Mouse (Mus musculus): ENCODE data around the gene Gm960.

The Gm960 gene

DNA sequence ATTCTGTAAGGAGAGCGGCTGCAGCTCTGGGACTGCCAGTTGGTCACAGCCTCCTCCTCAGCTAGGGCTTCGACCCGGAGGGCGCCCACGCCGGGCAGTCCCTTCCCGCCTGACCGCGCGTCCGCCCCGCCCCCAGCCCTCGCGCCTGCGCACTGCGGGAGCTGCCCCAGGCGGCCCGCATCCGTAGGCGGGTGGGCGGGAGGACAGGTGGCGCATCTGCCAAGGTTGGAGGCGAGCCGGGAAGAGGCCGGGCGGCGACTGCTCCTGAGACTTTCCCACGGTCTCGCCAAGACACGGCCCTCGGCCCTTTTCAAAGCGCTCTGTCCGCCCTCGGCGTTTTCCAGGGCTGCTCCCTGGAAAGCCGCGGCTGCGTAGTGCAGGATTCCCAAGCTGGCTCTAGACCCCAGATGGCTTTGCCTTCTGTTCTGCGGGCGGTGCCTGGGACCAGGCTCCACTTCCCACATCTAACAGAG lies at the start of gene Gm960:
Gm960 (minus strand) TSS at position 464 of the 473 bp plus-strand sequence.
- peak; percentile 77 to 91 for DNase-seq (ENCODE audit: inconsistent age in 2 of 2, low spot score in 1 of 2)

DNA sequence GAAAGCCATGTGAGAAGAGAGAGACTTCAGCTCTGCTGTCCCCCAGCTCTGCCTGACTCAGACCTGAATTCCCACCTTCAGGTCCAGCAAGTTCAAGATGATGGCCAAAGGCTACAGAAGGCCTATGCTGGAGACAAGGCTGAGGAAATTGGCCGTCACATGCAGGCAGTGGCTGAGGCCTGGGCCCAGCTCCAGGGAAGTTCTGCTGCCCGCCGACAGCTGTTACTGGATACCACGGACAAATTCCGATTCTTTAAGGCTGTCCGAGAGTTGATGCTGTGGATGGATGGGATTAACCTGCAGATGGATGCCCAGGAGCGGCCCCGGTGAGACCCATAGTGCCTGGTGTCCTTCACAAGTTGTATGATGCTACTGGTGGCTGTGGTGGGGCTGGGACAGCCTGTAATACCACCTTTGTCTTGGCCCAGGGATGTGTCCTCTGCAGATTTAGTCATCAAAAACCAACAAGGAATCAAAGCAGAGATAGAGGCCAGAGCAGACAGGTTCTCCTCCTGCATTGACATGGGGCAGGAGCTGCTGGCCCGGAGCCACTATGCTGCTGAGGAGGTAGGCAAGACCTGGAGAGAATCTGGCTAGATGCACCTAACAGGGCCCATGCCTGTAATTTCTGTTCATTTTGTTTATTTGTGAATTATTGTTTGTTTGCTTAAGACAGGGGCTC lies 49.3 kb upstream of the Gm960 start:
- DNase-seq (ENCODE audit: inconsistent age in 2 of 2, low spot score in 1 of 2) = no peak

GRCm38 (mm10) chr19:4746611-4747010 lies 48.1 kb upstream of the Gm960 start:
- peak; percentile 72 to 87 for DNase-seq (ENCODE audit: inconsistent age in 2 of 2, low spot score in 1 of 2)

DNA sequence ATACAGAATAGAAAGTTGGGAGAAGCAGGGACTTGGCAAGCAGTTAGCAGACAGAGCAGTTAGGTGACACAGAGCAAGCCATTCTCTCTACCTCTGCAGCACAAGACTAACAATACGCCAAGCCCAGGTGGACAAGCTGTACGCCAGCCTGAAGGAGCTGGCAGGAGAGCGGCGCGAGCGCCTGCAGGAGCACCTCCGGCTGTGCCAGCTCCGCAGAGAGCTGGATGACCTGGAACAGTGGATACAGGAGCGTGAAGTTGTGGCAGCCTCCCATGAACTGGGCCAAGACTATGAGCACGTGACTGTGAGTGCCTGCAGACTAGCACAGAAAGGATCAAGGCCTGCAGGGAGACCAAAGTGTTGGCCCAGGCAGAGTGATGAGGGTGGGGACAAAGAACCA lies 47.2 kb upstream of the Gm960 start:
- DNase-seq (ENCODE audit: inconsistent age in 2 of 2, low spot score in 1 of 2) = peak in 1 of 2 experiments; percentile 52

- peak; percentile 65 to 86 for DNase-seq (ENCODE audit: inconsistent age in 2 of 2, low spot score in 1 of 2)
These were observed 46.6 kb upstream of the Gm960 start for GRCm38 (mm10) chr19:4745057-4745456.

- DNase-seq (ENCODE audit: inconsistent age in 2 of 2, low spot score in 1 of 2) = no peak
These were observed 45.6 kb upstream of the Gm960 start for GRCm38 (mm10) chr19:4744026-4744425.

GRCm38 (mm10) chr19:4743524-4743923 lies 45.1 kb upstream of the Gm960 start:
- DNase-seq (ENCODE audit: inconsistent age in 2 of 2, low spot score in 1 of 2) = peak in 1 of 2 experiments; percentile 52

DNA sequence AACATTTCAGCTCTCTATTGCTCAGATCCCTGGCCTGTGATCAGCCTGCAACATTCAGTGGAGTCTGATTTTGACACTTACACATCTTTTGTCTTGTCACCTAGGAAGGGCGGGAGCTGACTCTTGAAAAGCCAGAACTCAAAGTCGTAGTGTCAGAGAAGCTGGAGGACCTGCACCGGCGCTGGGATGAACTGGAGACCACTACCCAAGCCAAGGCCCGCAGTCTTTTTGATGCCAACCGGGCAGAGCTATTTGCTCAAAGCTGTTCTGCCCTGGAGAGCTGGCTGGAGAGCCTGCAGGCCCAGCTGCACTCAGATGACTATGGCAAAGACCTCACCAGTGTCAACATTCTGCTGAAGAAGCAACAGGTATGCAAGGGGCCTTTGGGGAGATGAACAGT lies 43.8 kb upstream of the Gm960 start:
- DNase-seq (ENCODE audit: inconsistent age in 2 of 2, low spot score in 1 of 2) = no peak

DNA sequence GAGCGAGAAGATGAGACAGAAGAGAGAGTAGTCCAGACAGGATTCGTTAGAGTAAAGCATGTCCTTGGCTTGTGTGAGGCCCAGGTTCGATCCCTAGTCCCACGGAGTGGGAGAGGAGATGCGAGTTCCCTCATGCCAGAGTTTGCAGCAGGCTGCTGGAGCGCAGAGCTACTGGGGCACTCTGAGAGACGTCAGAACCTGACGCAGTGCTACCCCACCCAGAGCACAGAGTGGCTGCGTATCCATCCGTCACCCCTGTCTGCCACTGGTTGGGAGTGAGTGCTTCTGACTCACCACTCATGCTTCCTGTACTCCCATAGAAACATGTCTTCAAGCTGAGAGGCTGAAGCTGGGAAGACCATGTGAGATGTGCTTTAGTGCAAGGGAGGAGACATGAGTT lies 43.0 kb upstream of the Gm960 start:
- DNase-seq (ENCODE audit: inconsistent age in 2 of 2, low spot score in 1 of 2) = peak; percentile 45 to 51

DNA sequence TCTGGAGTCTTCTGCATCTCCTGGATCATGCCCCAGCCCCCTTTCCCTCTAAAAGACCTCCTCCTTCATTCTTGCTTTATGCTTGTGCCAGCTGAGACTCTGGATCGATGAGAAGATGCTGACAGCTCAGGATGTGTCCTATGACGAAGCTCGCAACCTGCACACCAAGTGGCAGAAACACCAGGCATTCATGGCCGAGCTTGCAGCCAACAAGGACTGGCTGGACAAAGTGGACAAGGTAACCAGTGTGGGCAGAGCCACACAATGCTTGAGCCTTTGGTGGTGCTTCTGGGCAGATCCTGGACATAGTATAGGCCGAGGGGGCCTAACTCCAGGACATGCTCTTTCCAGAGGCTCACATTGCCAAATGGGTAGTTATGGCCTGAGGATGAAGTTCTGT lies 41.3 kb upstream of the Gm960 start:
- DNase-seq (ENCODE audit: inconsistent age in 2 of 2, low spot score in 1 of 2) = no peak

- DNase-seq (ENCODE audit: inconsistent age in 2 of 2, low spot score in 1 of 2) = no peak
These were observed 40.6 kb upstream of the Gm960 start for GRCm38 (mm10) chr19:4739053-4739452.

- no peak for DNase-seq (ENCODE audit: inconsistent age in 2 of 2, low spot score in 1 of 2)
These were observed 39.4 kb upstream of the Gm960 start for GRCm38 (mm10) chr19:4737866-4738265.

GRCm38 (mm10) chr19:4733052-4733451 lies 34.6 kb upstream of the Gm960 start:
- no peak for DNase-seq (ENCODE audit: inconsistent age in 2 of 2, low spot score in 1 of 2)

DNA sequence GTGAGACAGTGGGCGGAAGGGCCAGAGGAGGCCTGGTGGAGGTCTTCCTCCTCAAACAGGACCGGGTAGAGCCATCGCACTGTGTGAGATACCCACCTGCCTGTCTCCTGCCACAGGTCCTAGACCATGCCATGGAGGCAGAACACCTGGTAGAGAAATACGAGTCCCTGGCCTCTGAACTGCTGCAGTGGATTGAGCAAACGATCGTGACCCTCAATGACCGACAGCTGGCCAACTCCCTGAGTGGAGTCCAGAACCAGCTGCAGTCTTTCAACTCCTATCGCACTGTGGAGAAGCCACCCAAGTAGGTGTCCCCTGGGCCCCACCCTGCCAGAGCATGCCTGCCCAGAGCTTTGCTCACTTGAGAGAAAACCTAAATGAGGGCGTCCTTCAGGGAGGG lies 30.7 kb upstream of the Gm960 start:
- no peak for DNase-seq (ENCODE audit: inconsistent age in 2 of 2, low spot score in 1 of 2)

- peak in 1 of 2 experiments; percentile 36 for DNase-seq (ENCODE audit: inconsistent age in 2 of 2, low spot score in 1 of 2)
These were observed 22.3 kb upstream of the Gm960 start for GRCm38 (mm10) chr19:4720671-4721244.

- DNase-seq (ENCODE audit: inconsistent age in 2 of 2, low spot score in 1 of 2) = no peak
These were observed 21.6 kb upstream of the Gm960 start for GRCm38 (mm10) chr19:4720112-4720511.

DNA sequence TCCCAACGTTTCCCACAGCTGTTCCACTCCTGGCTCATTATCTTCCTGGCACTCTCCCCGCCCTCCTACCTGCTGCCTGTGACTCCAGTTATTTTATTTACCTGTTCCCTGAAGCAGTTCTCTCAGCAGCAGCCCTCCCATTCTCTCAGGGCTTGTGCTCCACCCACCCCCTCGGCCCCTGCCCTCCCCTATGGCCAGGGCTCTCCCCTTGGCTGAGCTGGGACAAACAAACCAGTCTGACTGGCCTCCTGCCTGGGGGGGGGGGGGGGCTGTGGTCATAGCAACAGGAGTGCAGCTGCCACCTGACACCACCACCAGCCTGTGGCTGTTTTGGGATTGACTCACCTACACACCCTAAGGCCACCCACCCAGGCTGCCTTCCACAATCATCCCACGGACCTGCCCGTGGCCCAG lies 20.9 kb upstream of the Gm960 start:
- no peak for DNase-seq (ENCODE audit: inconsistent age in 2 of 2, low spot score in 1 of 2)

DNA sequence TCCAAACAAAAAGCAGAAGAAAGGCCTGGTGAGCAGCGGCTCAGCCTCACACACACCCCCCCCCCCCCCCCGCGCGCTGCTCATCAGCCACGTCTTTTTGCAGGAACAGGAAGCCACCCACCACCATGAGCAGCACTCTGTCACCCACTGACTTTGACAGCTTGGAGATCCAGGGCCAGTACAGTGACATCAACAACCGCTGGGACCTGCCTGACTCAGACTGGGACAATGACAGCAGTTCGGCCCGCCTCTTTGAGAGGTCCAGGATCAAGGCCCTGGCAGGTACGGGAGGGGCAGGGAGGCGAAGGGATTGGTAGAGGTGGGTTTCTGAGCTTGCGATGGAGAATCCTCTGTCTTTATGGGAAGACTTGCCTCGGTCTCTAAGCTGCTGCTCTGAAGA lies 20.2 kb upstream of the Gm960 start:
- no peak for DNase-seq (ENCODE audit: inconsistent age in 2 of 2, low spot score in 1 of 2)

DNA sequence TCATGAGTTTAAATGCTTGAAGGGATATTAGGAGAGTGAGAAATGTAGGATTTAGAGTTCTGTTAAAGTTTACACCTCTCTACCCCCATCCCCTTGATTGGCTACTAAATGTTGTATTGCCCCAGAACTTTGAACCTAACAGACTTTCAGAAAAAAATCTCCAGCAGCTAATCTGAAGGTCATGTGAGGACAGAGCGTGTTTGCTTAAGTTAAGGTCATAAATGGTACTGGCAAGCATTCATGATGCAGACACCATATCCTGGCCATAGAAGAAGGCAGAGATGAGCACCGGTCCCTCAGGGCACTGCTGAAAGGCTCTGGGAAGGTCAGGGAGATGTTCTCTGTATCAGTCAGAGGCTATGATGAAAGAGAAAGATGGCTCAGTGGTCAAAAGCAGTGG lies 18.8 kb upstream of the Gm960 start:
- DNase-seq (ENCODE audit: inconsistent age in 2 of 2, low spot score in 1 of 2) = no peak

DNA sequence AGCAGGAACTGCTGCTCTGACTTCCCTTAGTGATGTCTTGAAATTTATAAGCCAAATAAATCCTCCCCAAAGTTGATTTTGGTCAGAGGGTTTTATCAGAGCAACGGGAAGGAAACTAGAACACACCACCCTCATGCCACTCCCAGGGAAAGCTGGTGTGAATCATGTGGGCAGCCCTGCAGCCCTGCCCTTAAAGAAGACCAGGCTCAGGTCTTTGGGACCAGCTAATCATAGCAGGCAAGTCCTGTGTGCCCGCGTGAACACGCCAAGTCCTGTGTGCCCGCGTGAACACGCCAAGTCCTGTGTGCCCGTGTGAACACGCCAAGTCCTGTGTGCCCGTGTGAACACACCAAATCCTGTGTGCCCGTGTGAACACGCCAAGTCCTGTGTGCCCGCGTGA lies 18.3 kb upstream of the Gm960 start:
- no peak for DNase-seq (ENCODE audit: inconsistent age in 2 of 2, low spot score in 1 of 2)

DNA sequence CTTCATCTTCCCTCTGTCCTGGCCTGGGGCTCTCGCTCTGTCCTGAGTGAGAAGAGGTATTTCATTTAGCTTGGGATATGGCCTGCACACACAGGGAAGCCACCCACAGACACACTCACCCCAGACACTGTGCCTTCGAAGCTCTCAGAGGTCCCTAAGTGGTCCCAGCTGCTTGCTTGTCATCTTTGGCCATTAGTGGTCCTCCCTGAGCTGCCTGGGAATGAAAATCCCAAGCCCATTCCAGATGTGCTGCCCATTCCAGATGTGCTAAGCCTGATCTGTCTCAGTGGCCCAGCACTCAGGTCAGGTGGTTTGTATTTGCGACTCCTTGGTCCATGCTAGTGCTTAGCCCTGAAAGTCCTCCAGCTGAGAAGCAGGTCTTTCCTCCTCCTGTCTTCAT lies 15.4 kb upstream of the Gm960 start:
- DNase-seq (ENCODE audit: inconsistent age in 2 of 2, low spot score in 1 of 2) = no peak

- DNase-seq (ENCODE audit: inconsistent age in 2 of 2, low spot score in 1 of 2) = no peak
These were observed 14.5 kb upstream of the Gm960 start for GRCm38 (mm10) chr19:4712781-4713526.

Data from adrenal gland, adult (tissue).